Mouse (Mus musculus) mature B cell (primary cell): ENCODE results near the gene Zfp2.

Experiments used
- in situ Hi-C: fragments of 300-500 bp; cut with MboI; formaldehyde crosslinking; loops from 2 replicates; pipeline ENCODE4 v1.14.3; 2019

Gene Zfp2

GRCm38 (mm10) chr11:50878641-50879040 is 37.3 kb downstream of the Zfp2 start:
- in situ Hi-C loops: no loop called here

- in situ Hi-C loops: no loop called here
Measured at GRCm38 (mm10) chr11:50850989-50851601, 64.9 kb downstream of the Zfp2 start.

GRCm38 (mm10) chr11:50850177-50850735 is 65.7 kb downstream of the Zfp2 start, which contains the start of gene Grm6:
Gene Grm6 (plus strand): TSS chr11:50850685.
- in situ Hi-C loops: no loop called here

- in situ Hi-C loops: no loop called here
Measured at GRCm38 (mm10) chr11:50849310-50849709, 66.7 kb downstream of the Zfp2 start.
